ENCODE assay signal across 9 mouse cellular contexts in the genomic region with DNA sequence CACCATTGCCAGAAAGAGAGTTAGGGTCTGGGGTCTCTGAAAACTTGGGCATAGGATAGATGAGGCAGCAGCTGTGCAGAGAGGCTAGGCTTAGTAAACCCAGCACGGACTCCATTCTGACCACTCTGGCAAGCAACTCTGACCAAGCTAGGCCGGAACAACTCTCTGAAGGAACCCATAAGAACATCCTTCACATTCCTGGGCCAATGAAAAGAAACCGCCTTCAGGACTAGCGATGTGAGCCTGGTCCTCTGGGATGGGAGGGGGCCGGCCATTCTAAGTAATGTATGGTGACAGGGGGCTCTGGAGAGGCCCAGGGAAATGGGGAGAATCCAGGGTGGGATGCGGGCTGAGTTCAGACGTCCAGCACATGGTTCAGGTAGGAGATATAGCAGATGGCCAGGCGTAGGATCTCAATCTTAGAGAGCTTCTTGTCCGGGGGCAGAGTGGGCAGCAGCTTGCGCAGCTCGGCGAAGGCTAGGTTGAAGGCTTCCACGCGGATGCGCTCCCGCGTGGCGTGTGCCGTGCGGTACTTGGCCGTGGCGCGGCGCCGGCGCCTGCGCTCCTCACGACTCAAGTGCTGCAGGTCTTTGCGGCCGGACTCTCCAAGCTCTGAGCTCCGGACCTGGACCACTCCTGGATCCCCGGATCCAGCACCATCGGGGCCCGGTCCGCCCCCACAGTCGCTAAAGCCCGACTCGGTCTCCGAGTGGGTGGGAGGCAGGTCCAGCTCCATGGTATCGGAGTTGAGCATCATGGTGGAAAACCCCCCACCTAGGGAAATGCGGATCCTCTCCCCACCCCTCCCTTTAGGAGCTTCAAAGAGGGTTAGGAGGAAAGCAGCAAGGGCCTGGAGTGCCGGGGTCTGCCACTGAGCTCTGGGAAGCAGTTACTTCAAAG. TPM values are rescaled to one million over a fixed set of nuclear protein-coding genes. Genes with fewer than 3 reads are reported as not detected.
DNase-seq lines count a peak whose midpoint lies in the region; ATAC-seq and TF ChIP-seq lines count a peak whose summit lies in the region.
"Had no signal": no experiment of that assay in that cellular context is flagged by ENCODE, and none has a peak within 500 bp of the region (broad histone marks: within the 10 kb centered on the region; RNA-seq: fewer than 3 reads in every experiment).

No protein-coding gene starts in this region.

- no peak for TF ChIP-seq POLR2A in kidney, adult 2 months (IDR thresholded peaks at IDR 0.05; ENCODE audit: low read depth, low read length)

- no peaks in the 10 kb centered on the region for H3K9me3 ChIP-seq in kidney, embryonic 15.5 days (replicated peaks)
- H3K9me3 ChIP-seq in heart, embryonic 16.5 days (replicated peaks; ENCODE audit: control insufficient read depth, low read length): no peaks in the 10 kb centered on the region
- H3K9me3 ChIP-seq in midbrain, embryonic 12.5 days: no peaks in the 10 kb centered on the region

- peaks cover 32% of the 10 kb centered on the region for H3K4me1 ChIP-seq in kidney, embryonic 15.5 days
- peaks cover 4% of the 10 kb centered on the region; the same call in 1 of the 2 replicates for H3K4me1 ChIP-seq in kidney, adult 2 months (ENCODE audit: control insufficient read depth, insufficient read depth, low read length)
- H3K4me1 ChIP-seq in heart, embryonic 16.5 days (ENCODE audit: control insufficient read depth, insufficient read depth, low read length): peaks cover 3% of the 10 kb centered on the region; the same call in 1 of the 2 replicates
- H3K4me1 ChIP-seq in midbrain, embryonic 12.5 days: peaks cover 42% of the 10 kb centered on the region

- peak; percentile 29; the same call in 1 of the 2 replicates for ATAC-seq in kidney, embryonic 15.5 days (replicated peaks; ENCODE audit: low FRiP score)
- no peak for ATAC-seq in heart, embryonic 16.5 days (replicated peaks; ENCODE audit: extremely low read depth, insufficient read depth, low FRiP score)
- ATAC-seq in midbrain, embryonic 12.5 days (ENCODE audit: low FRiP score, low read depth): no peak

- H3K9ac ChIP-seq in kidney, embryonic 15.5 days: peak overlapping the region; percentile 35; the same call in 1 of the 2 replicates
- peak overlapping the region; percentile 30 for H3K9ac ChIP-seq in heart, embryonic 16.5 days (ENCODE audit: low read length)
- H3K9ac ChIP-seq in midbrain, embryonic 12.5 days (replicated peaks): peak overlapping the region; percentile 58

- H3K4me2 ChIP-seq in kidney, embryonic 15.5 days: peak overlapping the region; percentile 85
- H3K4me2 ChIP-seq in heart, embryonic 16.5 days (ENCODE audit: low read depth, low read length): peak overlapping the region; percentile 57
- H3K4me2 ChIP-seq in midbrain, embryonic 12.5 days (replicated peaks): peak overlapping the region; percentile 74

- peak overlapping the region; percentile 43 for H3K4me3 ChIP-seq in kidney, embryonic 15.5 days (replicated peaks)
- H3K4me3 ChIP-seq in kidney, adult 2 months (ENCODE audit: insufficient read depth, low read depth, low read length): no peak overlapping the region
- H3K4me3 ChIP-seq in heart, embryonic 16.5 days (ENCODE audit: low read length): peak overlapping the region; percentile 32
- H3K4me3 ChIP-seq in midbrain, embryonic 12.5 days: peak overlapping the region; percentile 48

- intact Hi-C loops in left cerebral cortex, postnatal 14 days (cut with DNase I): no loop called here

- no peak overlapping the region for H3K27ac ChIP-seq in kidney, embryonic 15.5 days
- no peak overlapping the region for H3K27ac ChIP-seq in kidney, adult 2 months (ENCODE audit: insufficient read depth, low read depth, low read length)
- H3K27ac ChIP-seq in heart, embryonic 16.5 days (ENCODE audit: low read length): no peak overlapping the region
- H3K27ac ChIP-seq in midbrain, embryonic 12.5 days (replicated peaks): peak overlapping the region; percentile 40

- peaks cover 60% of the 10 kb centered on the region for H3K27me3 ChIP-seq in kidney, embryonic 15.5 days
- 0 out of 2 replicates have a peak, but pooled peaks cover 2% of the 10 kb centered on the region for H3K27me3 ChIP-seq in kidney, adult 2 months (replicated peaks; ENCODE audit: control insufficient read depth, insufficient read depth, low read length)
- H3K27me3 ChIP-seq in heart, embryonic 16.5 days (ENCODE audit: control insufficient read depth, insufficient read depth, low read length): peaks cover 44% of the 10 kb centered on the region
- peaks cover 27% of the 10 kb centered on the region for H3K27me3 ChIP-seq in midbrain, embryonic 12.5 days

- under 1% methylated on average over 42 of the region's 42 CpGs for WGBS in kidney, embryonic 15.5 days
- 7% methylated on average over 42 of the region's 42 CpGs for WGBS in kidney, adult 2 months
- WGBS in heart, embryonic 16.5 days: 4% methylated on average over 42 of the region's 42 CpGs
- WGBS in midbrain, embryonic 12.5 days: 3% methylated on average over 42 of the region's 42 CpGs

- TF ChIP-seq CTCF in kidney, adult 2 months (conservative IDR thresholded peaks at IDR 0.05; ENCODE audit: insufficient read depth, insufficient read length, low read depth, low read length): no peak

- no peaks in the 10 kb centered on the region for H3K36me3 ChIP-seq in kidney, embryonic 15.5 days
- no peaks in the 10 kb centered on the region for H3K36me3 ChIP-seq in kidney, adult 2 months (ENCODE audit: control insufficient read depth, insufficient read depth, low read length)
- H3K36me3 ChIP-seq in heart, embryonic 16.5 days (ENCODE audit: control insufficient read depth, insufficient read depth): no peaks in the 10 kb centered on the region
- H3K36me3 ChIP-seq in midbrain, embryonic 12.5 days: no peaks in the 10 kb centered on the region

- no peak for DNase-seq in kidney, adult 2 months
- DNase-seq in cerebellum, adult 8-10 months: peak; percentile 15
- no peak for DNase-seq in layer of hippocampus, adult 9-11 months
- no peak for DNase-seq in gastrocnemius, postnatal 25 days
- no peak for DNase-seq in left cerebral cortex, postnatal 14 days (ENCODE audit: low spot score in 2 of 2)

RNA-seq across cellular contexts. Expression of gene Nhlh1, which starts 3.6 kb away (rescaled TPM):
- not detected in 2 replicates for polyA plus RNA-seq in kidney, embryonic 15.5 days (2015; fragmentation: Nextera tagmentation; extraction: Ambion mirVana)
- not detected in 2 replicates for polyA plus RNA-seq in kidney, adult 2 months (2012; rRNA removed)
- polyA plus RNA-seq in heart, embryonic 16.5 days (2015; fragmentation: Nextera tagmentation; extraction: Ambion mirVana): not detected in 2 replicates
- polyA plus RNA-seq in midbrain, embryonic 12.5 days (2016; fragmentation: Nextera tagmentation; extraction: Ambion mirVana): 11.1 and 11.5 TPM in 2 replicates
- total RNA-seq in gastrocnemius, postnatal 25 days (2021): not detected
- total RNA-seq in left cerebral cortex, postnatal 14 days (2021): under 1 TPM; 0.30 to 0.37 TPM
- total RNA-seq: liver, adult 2 months had no signal
- polyA plus RNA-seq: liver, adult 2 months had no signal

RNA-seq across cellular contexts. Expression of gene Vangl2, which starts 25.5 kb away (rescaled TPM):
- 17.3 and 17.6 TPM in 2 replicates for polyA plus RNA-seq in kidney, embryonic 15.5 days (2015; fragmentation: Nextera tagmentation; extraction: Ambion mirVana)
- polyA plus RNA-seq in kidney, adult 2 months (2012; rRNA removed): 2.9 and 3.3 TPM in 2 replicates
- 7.3 and 7.5 TPM in 2 replicates for polyA plus RNA-seq in heart, embryonic 16.5 days (2015; fragmentation: Nextera tagmentation; extraction: Ambion mirVana)
- 56.9 and 60.9 TPM in 2 replicates for polyA plus RNA-seq in midbrain, embryonic 12.5 days (2016; fragmentation: Nextera tagmentation; extraction: Ambion mirVana)
- under 1 TPM; 0.80 to 1.00 TPM for total RNA-seq in gastrocnemius, postnatal 25 days (2021)
- total RNA-seq in left cerebral cortex, postnatal 14 days (2021): 10 to 100 TPM; 17.4 to 21.5 TPM

RNA-seq across cellular contexts. Expression of gene Copa, which starts 28.5 kb away (rescaled TPM):
- polyA plus RNA-seq in kidney, embryonic 15.5 days (2015; fragmentation: Nextera tagmentation; extraction: Ambion mirVana): 221 and 237 TPM in 2 replicates
- 60.4 and 74.9 TPM in 2 replicates for polyA plus RNA-seq in kidney, adult 2 months (2012; rRNA removed)
- 170 and 179 TPM in 2 replicates for polyA plus RNA-seq in heart, embryonic 16.5 days (2015; fragmentation: Nextera tagmentation; extraction: Ambion mirVana)
- 219 and 220 TPM in 2 replicates for polyA plus RNA-seq in midbrain, embryonic 12.5 days (2016; fragmentation: Nextera tagmentation; extraction: Ambion mirVana)
- total RNA-seq in gastrocnemius, postnatal 25 days (2021): 10 to 100 TPM; 70.6 to 79.4 TPM
- 100 to 1,000 TPM; 155 to 162 TPM for total RNA-seq in left cerebral cortex, postnatal 14 days (2021)

RNA-seq across cellular contexts. Expression of gene Ncstn, which starts 28.8 kb away (rescaled TPM):
- 130 and 137 TPM in 2 replicates for polyA plus RNA-seq in kidney, embryonic 15.5 days (2015; fragmentation: Nextera tagmentation; extraction: Ambion mirVana)
- polyA plus RNA-seq in kidney, adult 2 months (2012; rRNA removed): 94.0 and 98.3 TPM in 2 replicates
- polyA plus RNA-seq in heart, embryonic 16.5 days (2015; fragmentation: Nextera tagmentation; extraction: Ambion mirVana): 106 and 109 TPM in 2 replicates
- 123 and 128 TPM in 2 replicates for polyA plus RNA-seq in midbrain, embryonic 12.5 days (2016; fragmentation: Nextera tagmentation; extraction: Ambion mirVana)
- total RNA-seq in gastrocnemius, postnatal 25 days (2021): 10 to 100 TPM; 25.7 to 27.1 TPM
- total RNA-seq in left cerebral cortex, postnatal 14 days (2021): 10 to 100 TPM; 74.5 to 77.9 TPM

Comparison
In these comparisons a context has a peak if more than half of its experiments do, and no peak if none do; other contexts are left out.
1. RNA of gene Nhlh1, which starts 3.6 kb away (polyA plus RNA-seq): 11.1 to 11.5 TPM in midbrain, embryonic 12.5 days; not detected in kidney, embryonic 15.5 days, not detected in kidney, adult 2 months and not detected in heart, embryonic 16.5 days; every median in the first group is over 10 times any median in the second.
2. Peak in every context shown above with its lines, with median percentiles within 50 percentile points of each other: H3K4me2 ChIP-seq and H3K9ac ChIP-seq.